Mouse (Mus musculus): ENCODE data around the gene Eme1.

The Eme1 gene

GRCm38 (mm10) chr11:94597319-94597718, 56.4 kb downstream of the Eme1 start:
- DNase-seq (ENCODE audit: low read depth) = no peak

DNA sequence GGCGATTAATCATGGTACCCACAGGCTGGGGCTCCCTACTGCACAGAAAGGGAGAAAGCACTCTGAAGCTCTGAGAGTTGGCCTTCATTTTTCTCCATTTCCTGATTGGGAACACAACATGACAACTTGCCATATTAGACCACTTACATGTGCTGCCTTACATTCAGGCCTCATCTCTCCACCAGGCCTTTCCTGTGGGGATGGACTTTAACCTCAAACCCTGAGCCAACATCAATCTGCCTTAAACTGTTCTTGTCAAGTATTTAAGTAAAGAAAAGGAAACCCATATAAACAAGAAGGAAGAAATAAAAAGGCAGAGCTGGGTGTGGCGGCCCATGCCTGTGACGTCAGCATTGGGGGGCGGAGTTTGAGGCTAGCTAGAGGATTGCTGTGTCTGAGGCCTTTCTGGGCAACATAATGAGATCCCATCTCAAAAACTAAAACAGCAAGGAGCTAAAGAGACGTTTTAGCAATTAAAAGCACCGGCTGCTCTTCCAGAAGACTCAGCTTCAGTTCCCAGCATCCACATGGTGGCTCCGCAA, 57.4 kb downstream of the Eme1 start:
- DNase-seq (ENCODE audit: low read depth) = peak; percentile 84
